In the genomic region with DNA sequence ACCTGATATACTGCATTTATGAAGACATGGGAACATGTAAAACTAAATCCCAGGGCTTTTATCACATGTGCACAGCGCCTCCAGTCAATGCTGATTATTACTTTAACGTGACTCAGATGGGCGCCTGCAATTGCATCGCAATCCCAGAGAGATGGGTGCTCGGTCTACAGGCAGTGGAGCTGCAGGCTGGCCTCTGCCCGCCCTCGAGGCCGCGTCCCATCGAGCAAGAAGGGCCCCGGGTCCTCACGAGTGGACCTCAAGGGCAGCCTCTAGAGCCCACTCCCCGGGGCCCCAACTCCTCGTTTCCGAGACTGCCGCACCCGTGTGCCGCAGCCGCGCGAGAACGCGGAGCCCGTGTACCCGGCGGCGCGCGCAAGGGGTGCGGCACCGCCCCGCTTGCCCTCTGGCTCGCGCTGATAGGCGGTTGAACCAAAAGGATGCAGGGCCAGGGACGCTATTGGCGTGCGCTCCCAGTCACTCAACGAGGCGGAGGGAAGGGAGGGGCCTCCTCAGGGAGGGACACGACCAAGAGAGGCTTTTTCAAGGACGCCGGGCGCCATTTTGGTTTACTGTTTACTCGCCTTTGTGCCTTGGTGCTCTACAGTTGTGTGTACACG, we compare ENCODE assay signal across 8 mouse cellular contexts. TPM values are rescaled to one million over a fixed set of nuclear protein-coding genes. Genes with fewer than 3 reads are reported as not detected.
A peak's percentile ranks its signal among the peaks of the same experiment; 100 is the strongest.
DNase-seq lines count a peak whose midpoint lies in the region; ATAC-seq lines count a peak whose summit lies in the region.

No protein-coding gene starts in this region.

- intact Hi-C loops in gastrocnemius, postnatal 14 days (cut with DNase I; ENCODE audit: low total_unique reads) = no loop called here
- intact Hi-C loops in left cerebral cortex, postnatal 10 days (cut with DNase I) = no loop called here

- peak; percentile 99 for ATAC-seq in inflammation-experienced regulatory T-cells, adult 6 months
- peak; percentile 98 for ATAC-seq in megakaryocyte-erythroid progenitor cell, adult 5-6 weeks (replicated peaks; ENCODE audit: low FRiP score, low TSS enrichment, poor library complexity, severe bottlenecking)

- DNase-seq in adrenal gland, adult (ENCODE audit: inconsistent age in 2 of 2, low spot score in 1 of 2) = peak; percentile 96 to 98
- DNase-seq in embryo, embryonic 10.5 days (ENCODE audit: low spot score) = peak; percentile 99
- peak; percentile 97 for DNase-seq in gastrocnemius, postnatal 14 days
- peak; percentile 96 to 98 for DNase-seq in left cerebral cortex, postnatal 10 days (ENCODE audit: extremely low spot score in 1 of 2, low spot score in 2 of 2)
- DNase-seq in right cerebral cortex, postnatal 25 days = peak; percentile 94
- DNase-seq in urinary bladder, postnatal 4 days (ENCODE audit: low spot score in 2 of 2) = peak; percentile 94 to 96

RNA-seq across cellular contexts. Expression of gene 4931414P19Rik, which starts 2.6 kb away (rescaled TPM):
- 1 to 10 TPM; 2.9 to 3.3 TPM for total RNA-seq in gastrocnemius, postnatal 14 days (2021)
- polyA plus RNA-seq in inflammation-experienced regulatory T-cells, adult 6 months (2017; shearing (Covaris generic)) = 1 to 10 TPM; 1.5 to 2.5 (median 1.7) TPM
- total RNA-seq in left cerebral cortex, postnatal 10 days (2021) = 1 to 10 TPM; 3.6 to 5.8 TPM
- total RNA-seq in megakaryocyte-erythroid progenitor cell, adult 5-6 weeks (2014; fragmentation: Nextera tagmentation) = 6.2 and 12.7 TPM in 2 replicates
- total RNA-seq in megakaryocyte-erythroid progenitor cell, adult 5-6 weeks (2017) = 2.9 and 7.3 TPM in 2 replicates

RNA-seq across cellular contexts. Expression of gene Psmb5, which starts 14.7 kb away (rescaled TPM):
- 100 to 1,000 TPM; 196 to 203 TPM for total RNA-seq in gastrocnemius, postnatal 14 days (2021)
- polyA plus RNA-seq in inflammation-experienced regulatory T-cells, adult 6 months (2017; shearing (Covaris generic)) = 100 to 1,000 TPM; 131 to 214 (median 136) TPM
- 100 to 1,000 TPM; 196 to 203 TPM for total RNA-seq in left cerebral cortex, postnatal 10 days (2021)
- total RNA-seq in megakaryocyte-erythroid progenitor cell, adult 5-6 weeks (2014; fragmentation: Nextera tagmentation) = 221 and 258 TPM in 2 replicates
- total RNA-seq in megakaryocyte-erythroid progenitor cell, adult 5-6 weeks (2017) = 39.5 and 75.5 TPM in 2 replicates

RNA-seq across cellular contexts. Expression of gene Psmb11, which starts 18.1 kb away (rescaled TPM):
- not detected for total RNA-seq in gastrocnemius, postnatal 14 days (2021)
- polyA plus RNA-seq in inflammation-experienced regulatory T-cells, adult 6 months (2017; shearing (Covaris generic)) = not detected
- total RNA-seq in left cerebral cortex, postnatal 10 days (2021) = not detected
- 0.45 TPM in 1 of 2 replicates, not detected in the other for total RNA-seq in megakaryocyte-erythroid progenitor cell, adult 5-6 weeks (2014; fragmentation: Nextera tagmentation)
- total RNA-seq in megakaryocyte-erythroid progenitor cell, adult 5-6 weeks (2017) = not detected in 2 replicates

RNA-seq across cellular contexts. Expression of gene Ajuba, which starts 25.8 kb away (rescaled TPM):
- total RNA-seq in gastrocnemius, postnatal 14 days (2021) = 1 to 10 TPM; 5.7 to 5.8 TPM
- polyA plus RNA-seq in inflammation-experienced regulatory T-cells, adult 6 months (2017; shearing (Covaris generic)) = under 1 TPM; 0.10 to 0.25 (median 0.15) TPM
- total RNA-seq in left cerebral cortex, postnatal 10 days (2021) = 1 to 10 TPM; 3.2 to 3.7 TPM
- not detected in 2 replicates for total RNA-seq in megakaryocyte-erythroid progenitor cell, adult 5-6 weeks (2014; fragmentation: Nextera tagmentation)
- 0.19 and 0.80 TPM in 2 replicates for total RNA-seq in megakaryocyte-erythroid progenitor cell, adult 5-6 weeks (2017)

RNA-seq across cellular contexts. Expression of gene Gm17606, which starts 37.6 kb away (rescaled TPM):
- not detected for total RNA-seq in gastrocnemius, postnatal 14 days (2021)
- not detected for polyA plus RNA-seq in inflammation-experienced regulatory T-cells, adult 6 months (2017; shearing (Covaris generic))
- total RNA-seq in left cerebral cortex, postnatal 10 days (2021) = not detected
- total RNA-seq in megakaryocyte-erythroid progenitor cell, adult 5-6 weeks (2014; fragmentation: Nextera tagmentation) = not detected in 2 replicates
- total RNA-seq in megakaryocyte-erythroid progenitor cell, adult 5-6 weeks (2017) = not detected in 2 replicates

Comparison
In these comparisons a context has a peak if more than half of its experiments do, and no peak if none do; other contexts are left out.
1. Peak in every context shown above with its lines: DNase-seq and ATAC-seq.